Mouse (Mus musculus): ENCODE data around the gene Snap47. TPM values are rescaled to one million over a fixed set of nuclear protein-coding genes. Genes with fewer than 3 reads are reported as not detected.

Snap47 gene
- polyA plus RNA-seq, 1 experiment from 2014 or later = 634 TPM

DNA sequence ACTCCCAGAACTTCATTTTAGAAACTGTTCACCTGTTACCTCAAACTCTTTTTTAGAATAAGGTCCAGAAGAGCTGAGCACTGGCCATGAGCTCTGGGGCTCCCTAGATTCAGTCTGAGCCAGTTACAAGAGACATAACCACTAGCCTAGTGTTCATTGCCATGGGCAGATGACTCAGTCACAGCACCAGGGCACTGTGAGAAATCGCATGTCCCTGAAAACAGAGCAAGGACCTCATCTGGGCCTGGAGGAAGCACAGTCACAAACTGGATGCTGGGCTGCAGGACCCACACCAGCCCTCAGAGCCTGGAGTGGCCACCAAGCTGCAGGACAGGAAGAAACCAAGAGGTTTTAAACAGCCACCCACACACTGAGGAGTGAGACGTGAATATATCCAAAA, 40.1 kb downstream of the Snap47 start:
- H3K4me1 ChIP-seq (ENCODE audit: control insufficient read depth, insufficient read depth, low read depth, low read length) = no peaks in the 10 kb centered on the region
- H3K27ac ChIP-seq (ENCODE audit: low read depth, low read length) = no peak overlapping the region
- no peak for ATAC-seq
- no peaks in the 10 kb centered on the region for H3K9me3 ChIP-seq (ENCODE audit: control insufficient read depth, low read length)
- H3K27me3 ChIP-seq (replicated peaks; ENCODE audit: control insufficient read depth, insufficient read depth, low read length) = no peaks in the 10 kb centered on the region
- no peak overlapping the region for H3K9ac ChIP-seq (ENCODE audit: low read depth, low read length)
- no peak overlapping the region for H3K4me3 ChIP-seq (ENCODE audit: low read length)
- peaks cover 18% of the 10 kb centered on the region for H3K36me3 ChIP-seq (ENCODE audit: control insufficient read depth, insufficient read depth, low read length)
- no peak overlapping the region for H3K4me2 ChIP-seq (ENCODE audit: low read length)
- WGBS = 90% methylated on average over 2 of the region's 2 CpGs

DNA sequence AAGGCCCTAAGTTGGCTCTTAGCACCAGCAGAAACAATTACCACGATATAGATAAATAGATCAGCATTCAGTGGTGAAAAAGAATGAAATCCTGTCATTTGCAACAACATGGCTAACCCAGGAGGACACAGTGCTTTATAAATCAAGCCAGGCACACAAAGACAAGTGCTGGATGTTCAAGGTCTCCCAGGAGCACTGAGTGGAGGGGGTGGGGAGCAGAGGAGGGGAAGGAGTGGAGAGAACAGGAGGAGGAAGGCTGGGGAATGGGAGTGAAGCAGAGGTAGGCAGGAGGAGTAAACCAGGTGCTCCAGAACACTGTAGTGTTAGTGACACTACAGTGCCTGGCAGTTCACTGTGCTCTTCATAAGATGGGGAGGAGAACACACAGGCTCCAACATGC, 45.2 kb downstream of the Snap47 start:
- no peaks in the 10 kb centered on the region for H3K9me3 ChIP-seq (ENCODE audit: control insufficient read depth, low read length)
- no peak overlapping the region for H3K4me3 ChIP-seq (ENCODE audit: low read length)
- peaks cover 17% of the 10 kb centered on the region for H3K36me3 ChIP-seq (ENCODE audit: control insufficient read depth, insufficient read depth, low read length)
- 68% methylated on average over 1 of the region's 1 CpGs for WGBS
- H3K27ac ChIP-seq (ENCODE audit: low read depth, low read length) = no peak overlapping the region
- no peaks in the 10 kb centered on the region for H3K4me1 ChIP-seq (ENCODE audit: control insufficient read depth, insufficient read depth, low read depth, low read length)
- H3K4me2 ChIP-seq (ENCODE audit: low read length) = no peak overlapping the region
- no peak overlapping the region for H3K9ac ChIP-seq (ENCODE audit: low read depth, low read length)
- no peak for ATAC-seq
- H3K27me3 ChIP-seq (replicated peaks; ENCODE audit: control insufficient read depth, insufficient read depth, low read length) = no peaks in the 10 kb centered on the region

DNA sequence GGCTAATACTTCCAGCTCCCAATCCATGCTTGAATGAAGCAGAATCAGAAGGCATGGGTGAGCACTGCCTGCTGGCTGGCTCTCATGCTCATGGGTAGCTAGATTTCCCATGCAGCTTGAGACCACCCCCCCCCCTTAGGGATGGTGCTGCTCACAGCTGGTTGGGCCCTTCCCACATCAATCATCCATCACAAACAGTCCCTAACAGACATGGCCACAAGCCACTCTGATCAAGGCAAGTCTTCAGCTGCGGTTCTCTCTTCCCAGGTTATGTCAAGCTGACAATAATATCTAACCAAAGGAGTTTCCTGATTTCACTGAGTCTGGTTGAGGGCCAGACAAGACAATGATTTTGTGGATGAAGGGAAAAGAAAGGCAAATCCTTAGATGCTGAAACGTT, 50.1 kb downstream of the Snap47 start:
- 80% methylated on average over 2 of the region's 2 CpGs for WGBS
- H3K9ac ChIP-seq (ENCODE audit: low read depth, low read length) = no peak overlapping the region
- ATAC-seq = no peak

DNA sequence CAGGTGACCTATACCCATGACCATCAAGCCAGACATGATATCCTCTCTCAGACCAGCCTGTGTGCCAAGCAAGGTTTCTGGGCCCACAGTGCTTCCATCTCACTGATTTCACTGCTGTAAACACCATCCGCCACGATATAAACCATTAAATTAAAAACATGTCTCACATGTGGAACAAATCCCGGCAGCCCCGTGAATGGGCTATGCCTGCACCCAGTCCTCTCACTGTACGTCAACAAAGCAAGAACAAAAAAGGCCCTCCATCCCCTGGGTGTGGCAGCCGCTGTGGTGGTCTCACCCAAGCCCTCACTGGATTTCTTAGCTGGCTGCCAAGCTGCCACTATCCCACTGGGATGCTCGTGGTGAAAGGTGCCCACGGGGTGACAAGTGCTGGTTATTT, 51.2 kb downstream of the Snap47 start:
- 73% methylated on average over 8 of the region's 8 CpGs for WGBS

More for the DNA sequence above, 50.1 kb downstream of the Snap47 start:
- no peaks in the 10 kb centered on the region for H3K9me3 ChIP-seq (ENCODE audit: control insufficient read depth, low read length)
- H3K27me3 ChIP-seq (replicated peaks; ENCODE audit: control insufficient read depth, insufficient read depth, low read length) = no peaks in the 10 kb centered on the region
- H3K4me1 ChIP-seq (ENCODE audit: control insufficient read depth, insufficient read depth, low read depth, low read length) = no peaks in the 10 kb centered on the region
- no peak overlapping the region for H3K27ac ChIP-seq (ENCODE audit: low read depth, low read length)
- no peak overlapping the region for H3K4me3 ChIP-seq (ENCODE audit: low read length)
- no peak overlapping the region for H3K4me2 ChIP-seq (ENCODE audit: low read length)
- no peaks in the 10 kb centered on the region for H3K36me3 ChIP-seq (ENCODE audit: control insufficient read depth, insufficient read depth, low read length)

DNA sequence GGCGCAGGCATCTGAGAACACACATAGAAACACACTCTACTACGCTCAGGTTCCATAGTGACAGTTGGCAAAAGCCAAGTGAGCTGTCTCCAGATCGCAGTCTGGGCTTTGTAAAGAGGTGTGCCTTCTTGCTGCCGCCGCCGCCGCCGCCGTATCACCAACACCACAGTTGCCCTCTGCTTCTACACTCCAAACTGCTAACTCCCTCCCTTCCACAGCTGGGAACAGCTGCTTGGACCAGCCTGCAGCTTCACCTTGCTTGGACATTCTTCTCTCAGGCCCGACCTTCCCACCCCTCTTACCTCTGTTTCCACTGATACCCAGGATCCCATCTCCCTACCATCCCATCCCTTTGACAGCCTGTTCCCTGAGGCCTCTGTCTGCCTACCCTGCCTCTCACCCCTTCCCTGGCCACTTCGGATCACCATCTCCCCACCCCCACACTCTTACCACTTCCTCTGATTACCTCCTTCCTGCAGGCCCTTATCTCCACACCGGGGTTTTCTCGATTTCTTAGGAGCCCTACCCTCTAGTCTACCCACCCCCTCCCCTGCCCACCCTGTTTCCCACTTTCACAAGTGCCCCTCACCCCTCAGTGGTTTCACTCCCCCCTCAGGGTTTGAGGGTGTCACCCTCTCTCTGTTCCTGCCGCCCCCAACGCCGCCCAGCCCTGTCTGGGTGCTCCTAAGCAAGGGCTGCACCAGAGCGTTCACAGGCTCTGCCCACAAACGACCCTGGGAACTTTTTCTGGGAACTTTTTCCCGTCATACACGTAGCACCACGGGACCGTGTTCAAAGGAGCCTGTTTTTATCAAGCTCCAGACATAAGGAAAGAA, 53.2 kb downstream of the Snap47 start:
- Histone ChIP-seq H3K4me1 (ENCODE audit: control insufficient read depth, insufficient read depth, low read depth, low read length) (no peaks in the 10 kb centered on the region), H3K4me2 (ENCODE audit: low read length) (no peak overlapping the region), H3K9ac (ENCODE audit: low read depth, low read length) (no peak overlapping the region), H3K36me3 (ENCODE audit: control insufficient read depth, insufficient read depth, low read length) (no peaks in the 10 kb centered on the region), H3K27me3 (replicated peaks; ENCODE audit: control insufficient read depth, insufficient read depth, low read length) (no peaks in the 10 kb centered on the region), H3K27ac (ENCODE audit: low read depth, low read length) (no peak overlapping the region), H3K9me3 (ENCODE audit: control insufficient read depth, low read length) (no peaks in the 10 kb centered on the region), H3K4me3 (ENCODE audit: low read length) (no peak overlapping the region)
- ATAC-seq = no peak
- 75% methylated on average over 22 of the region's 22 CpGs for WGBS

More for the DNA sequence above, 51.2 kb downstream of the Snap47 start:
- Histone ChIP-seq H3K36me3 (ENCODE audit: control insufficient read depth, insufficient read depth, low read length) (no peaks in the 10 kb centered on the region), H3K4me1 (ENCODE audit: control insufficient read depth, insufficient read depth, low read depth, low read length) (no peaks in the 10 kb centered on the region), H3K4me3 (ENCODE audit: low read length) (no peak overlapping the region), H3K9me3 (ENCODE audit: control insufficient read depth, low read length) (no peaks in the 10 kb centered on the region), H3K4me2 (ENCODE audit: low read length) (no peak overlapping the region), H3K9ac (ENCODE audit: low read depth, low read length) (no peak overlapping the region), H3K27ac (ENCODE audit: low read depth, low read length) (no peak overlapping the region), H3K27me3 (replicated peaks; ENCODE audit: control insufficient read depth, insufficient read depth, low read length) (no peaks in the 10 kb centered on the region)
- ATAC-seq = no peak

DNA sequence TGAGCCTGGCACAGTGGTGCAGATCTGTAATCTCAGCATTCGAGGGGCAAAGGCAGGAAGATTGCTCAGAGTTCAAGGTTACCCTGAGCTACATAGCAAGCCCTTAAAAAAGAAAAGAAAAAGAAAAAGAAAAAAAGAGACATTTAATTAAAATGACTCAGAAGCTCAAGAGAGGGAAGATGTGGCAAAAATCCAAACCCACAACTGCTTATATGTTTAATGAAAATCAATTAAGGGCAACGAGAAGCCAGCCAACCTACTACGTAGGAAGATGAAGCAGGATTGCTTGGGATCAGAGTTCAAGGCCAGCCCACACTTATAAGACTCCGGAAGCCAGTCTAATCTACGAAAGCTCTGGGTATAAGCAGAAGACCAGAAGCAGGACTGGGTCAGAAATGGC, 56.5 kb downstream of the Snap47 start:
- Histone ChIP-seq H3K27ac (ENCODE audit: low read depth, low read length) (no peak overlapping the region), H3K9ac (ENCODE audit: low read depth, low read length) (no peak overlapping the region), H3K27me3 (replicated peaks; ENCODE audit: control insufficient read depth, insufficient read depth, low read length) (no peaks in the 10 kb centered on the region), H3K4me2 (ENCODE audit: low read length) (no peak overlapping the region), H3K36me3 (ENCODE audit: control insufficient read depth, insufficient read depth, low read length) (no peaks in the 10 kb centered on the region), H3K4me1 (ENCODE audit: control insufficient read depth, insufficient read depth, low read depth, low read length) (no peaks in the 10 kb centered on the region), H3K9me3 (ENCODE audit: control insufficient read depth, low read length) (no peaks in the 10 kb centered on the region), H3K4me3 (ENCODE audit: low read length) (no peak overlapping the region)
- no peak for ATAC-seq
- 91% methylated on average over 5 of the region's 5 CpGs for WGBS

DNA sequence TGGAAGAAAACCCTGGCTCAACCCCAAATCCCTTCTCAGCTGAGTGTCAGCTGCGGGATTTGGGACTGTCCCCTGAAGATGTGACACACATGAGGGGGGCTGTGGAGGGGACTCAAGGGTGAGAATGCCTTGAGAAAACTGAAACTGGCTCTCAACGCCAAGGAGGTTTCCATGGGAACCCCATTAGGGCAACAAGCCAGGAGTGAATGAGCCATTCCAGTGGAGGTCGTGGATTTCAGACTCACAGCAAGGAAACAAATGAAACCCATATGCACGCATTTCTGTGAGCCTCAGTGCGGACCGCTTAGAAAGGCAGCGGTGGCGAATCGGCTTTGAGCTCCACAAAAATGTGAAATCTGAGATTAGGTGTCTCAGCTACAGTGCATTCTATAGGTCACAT, 57.4 kb downstream of the Snap47 start:
- no peak overlapping the region for H3K4me2 ChIP-seq (ENCODE audit: low read length)
- no peaks in the 10 kb centered on the region for H3K4me1 ChIP-seq (ENCODE audit: control insufficient read depth, insufficient read depth, low read depth, low read length)
- H3K9ac ChIP-seq (ENCODE audit: low read depth, low read length) = no peak overlapping the region
- WGBS = 18% methylated on average over 9 of the region's 9 CpGs
- H3K36me3 ChIP-seq (ENCODE audit: control insufficient read depth, insufficient read depth, low read length) = no peaks in the 10 kb centered on the region
- no peaks in the 10 kb centered on the region for H3K9me3 ChIP-seq (ENCODE audit: control insufficient read depth, low read length)
- ATAC-seq = peak; percentile 72
- no peak overlapping the region for H3K27ac ChIP-seq (ENCODE audit: low read depth, low read length)
- H3K27me3 ChIP-seq (replicated peaks; ENCODE audit: control insufficient read depth, insufficient read depth, low read length) = no peaks in the 10 kb centered on the region
- no peak overlapping the region for H3K4me3 ChIP-seq (ENCODE audit: low read length)

DNA sequence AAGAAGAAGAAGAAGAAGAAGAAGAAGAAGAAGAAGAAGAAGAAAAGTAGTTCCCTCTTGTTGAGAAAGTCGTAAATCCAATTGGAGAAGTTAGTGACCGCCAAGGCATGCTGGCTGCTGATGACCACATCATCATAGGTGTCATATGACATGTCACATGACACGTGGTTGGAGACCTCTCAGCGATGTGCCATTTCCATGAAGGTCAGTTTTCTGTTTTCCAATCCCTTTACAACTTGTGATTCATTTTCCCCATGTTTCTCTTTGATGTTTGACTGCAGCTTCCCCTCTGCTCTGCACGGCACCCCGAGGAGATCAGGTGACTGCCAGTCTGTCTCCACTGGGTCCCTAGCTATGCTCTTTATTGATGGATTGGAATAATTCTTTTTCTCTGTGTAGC, 58.7 kb downstream of the Snap47 start:
- Histone ChIP-seq H3K4me3 (ENCODE audit: low read length) (no peak overlapping the region), H3K4me1 (ENCODE audit: control insufficient read depth, insufficient read depth, low read depth, low read length) (no peaks in the 10 kb centered on the region), H3K27me3 (replicated peaks; ENCODE audit: control insufficient read depth, insufficient read depth, low read length) (no peaks in the 10 kb centered on the region), H3K9ac (ENCODE audit: low read depth, low read length) (no peak overlapping the region), H3K36me3 (ENCODE audit: control insufficient read depth, insufficient read depth, low read length) (no peaks in the 10 kb centered on the region), H3K4me2 (ENCODE audit: low read length) (no peak overlapping the region), H3K27ac (ENCODE audit: low read depth, low read length) (no peak overlapping the region), H3K9me3 (ENCODE audit: control insufficient read depth, low read length) (no peaks in the 10 kb centered on the region)
- 76% methylated on average over 6 of the region's 6 CpGs for WGBS
- ATAC-seq = no peak

DNA sequence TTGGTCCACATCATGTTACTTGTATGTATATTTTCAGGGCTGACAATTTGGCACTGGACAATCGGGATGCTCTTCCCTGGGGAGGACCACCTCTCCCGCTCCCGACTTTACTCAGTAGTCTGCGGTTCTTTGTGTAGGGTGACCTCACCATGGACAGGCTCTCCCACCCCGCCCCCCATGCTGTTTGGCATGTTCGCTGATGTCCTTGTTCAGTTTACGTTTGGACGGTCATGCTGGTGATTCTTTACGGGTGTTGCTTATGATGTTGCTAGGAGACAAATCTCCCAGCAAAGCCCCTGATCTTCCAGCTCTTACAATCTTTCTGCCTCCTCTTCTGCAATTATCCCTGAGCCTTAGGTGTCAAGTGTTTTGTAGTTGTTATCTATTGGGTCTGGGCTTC, 60.5 kb downstream of the Snap47 start:
- Histone ChIP-seq H3K27me3 (replicated peaks; ENCODE audit: control insufficient read depth, insufficient read depth, low read length) (no peaks in the 10 kb centered on the region), H3K36me3 (ENCODE audit: control insufficient read depth, insufficient read depth, low read length) (no peaks in the 10 kb centered on the region), H3K4me1 (ENCODE audit: control insufficient read depth, insufficient read depth, low read depth, low read length) (no peaks in the 10 kb centered on the region), H3K4me2 (ENCODE audit: low read length) (no peak overlapping the region), H3K27ac (ENCODE audit: low read depth, low read length) (no peak overlapping the region), H3K9ac (ENCODE audit: low read depth, low read length) (no peak overlapping the region), H3K4me3 (ENCODE audit: low read length) (no peak overlapping the region), H3K9me3 (ENCODE audit: control insufficient read depth, low read length) (no peaks in the 10 kb centered on the region)
- 50% methylated on average over 9 of the region's 9 CpGs for WGBS
- no peak for ATAC-seq
